Mouse (Mus musculus): ENCODE measurements around the gene Emc3. TPM values are rescaled to one million over a fixed set of nuclear protein-coding genes. Genes with fewer than 3 reads are reported as not detected.

The Emc3 gene
- total RNA-seq (2021), result 10 to 100 TPM; 57.9 to 61.2 TPM
- long read RNA-seq, experiment 1, transcript Emc3-201 (8 exons, 1,985 nt), result major isoform, 69 of 78 reads
- long read RNA-seq, experiment 1, partial matches to known transcripts, result 1 of 78 reads
- long read RNA-seq, experiment 1, other reads (novel, unspliced or antisense), result 8 of 78 reads
- long read RNA-seq, experiment 2, transcript Emc3-201 (8 exons, 1,985 nt), result major isoform, 44 of 48 reads
- long read RNA-seq, experiment 2, partial matches to known transcripts, result 1 of 48 reads
- long read RNA-seq, experiment 2, other reads (novel, unspliced or antisense), result 2 of 48 reads

DNA sequence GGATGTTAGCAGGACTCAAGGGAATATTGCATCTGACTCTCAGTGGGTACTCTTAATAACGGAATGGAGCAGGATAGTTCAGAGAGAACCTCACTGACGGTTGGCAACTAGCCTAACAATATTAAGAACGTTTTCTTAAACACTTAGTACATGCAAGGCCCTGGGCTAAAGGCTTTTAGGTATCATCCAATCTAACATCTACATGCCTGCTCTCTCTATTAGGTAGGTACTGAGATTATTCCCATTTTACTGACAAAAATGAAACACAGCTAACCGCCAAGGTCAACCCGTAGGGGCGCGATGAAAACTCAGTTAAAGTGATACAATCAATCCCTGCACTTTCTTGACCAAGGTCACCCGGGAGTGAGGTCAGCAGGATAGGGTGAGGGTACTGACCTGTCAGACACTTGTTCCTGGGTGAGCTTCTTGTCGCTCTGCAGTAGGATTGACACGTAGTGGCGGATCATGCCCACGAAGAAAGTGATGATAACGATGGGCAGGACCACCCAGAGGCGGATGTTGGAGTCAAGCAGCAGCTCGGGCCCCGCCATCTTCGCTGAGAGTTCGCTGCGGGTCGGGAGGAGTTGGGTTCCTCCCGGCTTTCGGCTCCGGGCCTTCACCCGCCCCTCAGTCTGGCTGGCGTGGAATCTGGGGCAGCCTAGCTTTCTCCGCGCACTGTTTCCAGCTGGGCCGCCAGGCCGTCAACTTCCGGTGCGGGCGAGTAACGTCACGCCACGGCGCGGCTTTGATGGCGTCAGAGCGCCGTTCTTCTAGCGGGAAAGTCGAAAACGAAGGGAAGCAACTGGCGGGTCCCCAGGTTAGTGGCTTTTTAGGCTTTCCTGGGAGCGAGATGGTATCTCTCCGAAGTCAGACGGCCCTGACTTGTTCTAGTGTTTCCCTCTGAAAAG is at the start of gene Emc3, which contains the start of gene Fancd2:
Gene Emc3, minus strand, starts transcription at position 721 of the 908 bp plus-strand sequence.
Gene Fancd2, plus strand, starts transcription at position 751 of the 908 bp plus-strand sequence.
- peak; percentile 90 to 97 for DNase-seq

DNA sequence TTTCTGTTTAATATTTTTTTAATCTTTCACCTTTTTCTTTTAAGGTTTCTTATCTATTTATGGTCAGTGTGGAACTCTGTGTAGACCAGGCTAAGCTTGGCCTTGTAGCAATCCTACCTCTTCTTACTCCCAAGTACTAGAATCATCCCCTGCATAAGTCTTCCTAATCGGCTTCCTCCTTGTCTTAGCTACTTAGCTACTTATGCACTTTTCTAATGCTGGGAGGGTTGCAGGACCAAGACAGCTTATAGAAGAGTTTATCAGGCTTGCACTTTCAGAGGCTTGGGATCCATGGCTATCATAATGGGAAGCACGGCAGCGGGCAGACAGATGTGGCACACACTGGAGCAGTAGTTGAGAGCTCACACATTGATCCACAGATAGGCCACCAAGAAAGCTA is 47.9 kb upstream of the Emc3 start:
- no peak for DNase-seq

DNA sequence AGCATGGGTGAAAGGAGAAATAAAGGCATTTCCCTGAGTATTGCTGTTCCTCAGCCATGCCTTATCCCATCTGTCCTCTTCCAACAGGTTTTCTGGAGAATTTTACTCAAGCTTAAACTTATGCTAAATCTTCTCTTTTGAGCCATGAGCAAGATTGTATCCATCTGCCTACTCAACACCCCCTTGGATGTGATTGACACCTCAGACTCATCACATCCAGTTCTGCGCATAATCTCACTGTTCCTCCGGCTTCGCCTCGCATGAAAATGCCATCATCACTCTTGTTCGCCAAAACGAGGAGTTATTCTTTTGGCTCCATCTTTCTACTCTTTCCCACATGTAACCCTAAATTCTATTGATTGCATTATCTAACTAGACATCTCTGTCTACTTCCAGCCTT is 44.6 kb upstream of the Emc3 start:
- DNase-seq, result no peak

DNA sequence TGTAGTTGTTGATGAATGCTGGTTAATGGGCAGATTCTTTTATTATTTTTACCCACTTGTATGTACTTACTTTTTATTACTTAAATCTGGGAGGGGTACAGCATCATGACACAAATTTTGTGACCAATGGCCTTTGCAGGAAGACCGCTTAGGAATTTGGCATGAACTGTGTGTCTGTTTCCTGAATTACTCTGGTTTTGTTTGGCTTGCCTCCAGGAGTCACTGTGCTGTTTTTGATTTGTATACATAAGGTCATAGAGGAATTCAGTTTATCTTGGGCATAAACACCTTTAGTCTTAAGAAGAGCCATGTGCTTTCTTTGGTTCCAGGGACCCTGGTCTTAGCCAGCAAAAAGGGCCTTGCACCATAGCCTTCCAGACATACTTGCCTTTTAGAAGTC is 33.1 kb upstream of the Emc3 start:
- no peak for DNase-seq

DNA sequence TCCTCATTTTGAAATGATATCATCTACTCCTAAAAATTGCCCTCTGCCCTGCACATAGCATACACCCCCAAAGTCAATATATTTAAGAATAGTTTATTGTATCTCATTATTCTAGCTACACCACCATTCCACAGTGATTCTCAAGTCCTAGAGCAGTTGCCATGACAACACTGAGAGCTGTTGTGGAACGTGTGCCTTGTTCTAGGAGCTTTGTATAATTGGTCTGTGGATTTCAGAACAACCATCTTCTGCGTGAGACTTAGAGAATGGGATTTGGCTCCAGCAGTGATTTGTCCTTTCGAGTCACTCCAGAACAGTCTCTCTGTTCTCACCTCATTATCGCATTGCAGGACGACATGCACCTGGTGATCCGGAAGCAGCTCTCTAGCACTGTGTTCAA is 28.3 kb upstream of the Emc3 start:
- DNase-seq, result no peak

DNA sequence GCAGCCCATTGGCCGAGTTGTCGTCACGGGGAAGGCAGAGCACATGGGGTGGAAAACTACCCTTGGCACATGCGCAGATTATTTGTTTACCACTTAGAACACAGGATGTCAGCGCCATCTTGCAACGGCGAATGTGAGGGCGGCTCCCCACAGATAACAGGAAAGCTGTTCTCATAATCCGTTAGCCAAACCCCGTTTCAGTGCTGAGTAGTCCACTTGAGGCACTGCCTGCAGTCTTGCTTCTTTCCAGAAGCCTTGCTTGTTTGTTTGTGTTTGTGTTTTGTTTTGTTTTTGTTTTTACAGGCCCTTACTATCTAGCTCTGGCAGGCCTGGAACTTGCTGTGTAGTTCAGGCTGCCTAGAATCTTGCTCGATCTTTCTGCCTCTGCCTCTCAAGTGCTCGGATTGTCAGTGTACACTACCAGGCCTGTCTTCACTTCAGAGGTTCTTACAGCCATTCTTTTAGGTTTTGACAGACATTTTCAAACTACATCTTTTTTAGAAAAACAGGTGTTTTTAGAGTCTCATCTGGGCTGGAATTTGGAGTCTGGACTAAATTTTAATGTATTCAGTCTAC is 12.5 kb upstream of the Emc3 start:
- DNase-seq, result no peak

DNA sequence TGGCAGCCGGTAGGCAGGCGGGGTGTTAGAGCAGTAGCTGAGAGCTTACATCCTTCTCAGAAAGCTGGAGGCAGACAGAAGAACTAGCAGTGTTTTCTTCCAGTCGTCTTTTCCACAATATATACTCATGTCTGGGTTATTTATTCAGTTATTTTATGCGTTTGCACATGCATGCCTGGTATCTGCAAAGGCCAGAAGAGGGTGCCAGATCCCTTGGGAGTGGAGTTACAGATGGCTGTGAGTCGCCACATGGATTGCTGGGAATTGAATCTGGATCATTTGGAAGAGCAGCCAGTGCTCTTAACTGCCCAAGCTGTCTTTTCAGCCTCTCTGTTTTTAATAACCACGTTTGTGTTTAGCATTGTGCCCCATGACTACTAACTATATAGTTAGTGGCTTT is 10.2 kb upstream of the Emc3 start:
- DNase-seq, result no peak

DNA sequence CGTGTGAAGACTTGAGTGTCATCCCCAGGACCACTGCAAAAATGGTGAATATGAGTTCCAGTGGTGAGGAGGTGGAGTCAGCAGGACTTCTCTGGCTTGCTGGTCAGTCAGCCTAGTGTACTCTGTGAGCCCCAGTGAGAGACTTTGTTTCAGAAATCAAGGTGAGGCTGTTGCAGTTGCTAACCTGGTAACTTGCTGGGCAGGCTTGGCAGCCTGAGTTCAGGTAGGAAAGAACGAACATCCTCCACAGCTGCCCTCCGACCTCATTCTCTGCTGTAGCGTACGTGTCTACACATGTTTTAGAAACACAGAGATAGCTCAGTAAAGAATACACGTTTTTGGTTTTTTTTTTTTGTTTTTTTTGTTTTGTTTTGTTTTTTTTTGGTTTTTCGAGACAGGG is 3.4 kb upstream of the Emc3 start:
- DNase-seq, result no peak

DNA sequence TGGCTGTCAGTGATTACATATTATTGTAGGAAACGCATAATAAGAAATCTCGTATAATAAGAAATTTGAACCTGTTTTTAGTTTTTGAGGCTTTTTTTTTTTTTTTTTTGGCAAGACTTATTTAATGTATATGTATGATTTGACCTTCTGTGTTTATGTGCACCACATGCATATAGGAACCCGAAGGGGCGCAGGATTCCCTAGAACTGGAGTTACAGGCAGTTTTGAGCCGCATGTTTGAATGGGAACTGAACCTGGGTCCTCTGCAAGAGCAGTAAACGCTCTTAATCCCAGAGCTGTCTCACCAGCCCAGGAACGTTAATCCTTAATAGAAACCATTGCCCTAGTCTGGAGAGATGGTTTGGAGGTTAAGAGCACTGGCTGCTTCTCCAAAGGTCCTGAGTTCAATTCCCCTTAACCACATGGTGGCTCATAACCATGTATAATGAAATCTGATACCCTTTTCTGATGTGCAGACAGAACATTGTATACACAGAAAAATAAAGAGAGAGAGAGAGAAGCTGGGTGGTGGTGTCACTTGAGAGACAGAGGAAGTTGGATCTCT is 470 bp upstream of the Emc3 start:
- no peak for DNase-seq

DNA sequence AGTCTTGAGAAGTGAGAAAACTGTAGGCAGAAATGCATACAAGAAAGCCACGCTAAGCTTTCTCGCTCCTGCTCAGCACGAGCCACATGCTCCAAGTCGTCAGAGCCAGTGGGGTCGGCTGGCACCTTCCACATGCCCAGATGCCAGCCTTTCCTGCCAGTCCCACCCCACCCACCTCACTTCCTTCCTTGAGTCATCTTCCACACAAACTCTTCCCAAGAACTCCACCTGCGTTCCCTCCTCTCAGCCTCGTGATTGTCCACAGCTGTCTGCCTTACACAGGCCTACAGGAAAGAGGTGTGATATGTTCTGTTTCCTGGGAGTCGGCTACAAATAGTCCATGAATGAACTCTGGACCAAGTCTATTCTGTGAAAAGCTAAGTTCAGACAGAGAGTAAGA is 8.0 kb downstream of the Emc3 start:
- no peak for DNase-seq

DNA sequence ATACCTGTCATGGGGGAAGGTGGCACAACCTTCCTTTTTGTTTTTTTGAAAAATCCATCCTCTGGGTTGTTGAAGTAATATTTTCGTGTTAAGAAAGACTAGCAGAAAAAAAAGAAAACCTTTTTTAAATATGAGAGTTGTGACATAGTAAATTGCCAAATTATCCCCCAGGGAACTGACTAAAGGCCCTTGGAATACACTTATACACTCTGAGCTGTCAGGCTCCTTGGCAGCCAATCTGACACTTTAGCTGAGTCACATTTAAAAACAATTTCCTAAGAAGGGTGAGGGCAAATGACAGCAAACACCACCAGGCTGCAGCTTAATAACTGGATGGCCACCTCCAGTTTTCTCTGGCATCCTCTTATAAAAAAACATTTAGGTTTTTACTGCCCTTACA is 9.1 kb downstream of the Emc3 start:
- DNase-seq, result peak in 1 of 2 experiments; percentile 21

DNA sequence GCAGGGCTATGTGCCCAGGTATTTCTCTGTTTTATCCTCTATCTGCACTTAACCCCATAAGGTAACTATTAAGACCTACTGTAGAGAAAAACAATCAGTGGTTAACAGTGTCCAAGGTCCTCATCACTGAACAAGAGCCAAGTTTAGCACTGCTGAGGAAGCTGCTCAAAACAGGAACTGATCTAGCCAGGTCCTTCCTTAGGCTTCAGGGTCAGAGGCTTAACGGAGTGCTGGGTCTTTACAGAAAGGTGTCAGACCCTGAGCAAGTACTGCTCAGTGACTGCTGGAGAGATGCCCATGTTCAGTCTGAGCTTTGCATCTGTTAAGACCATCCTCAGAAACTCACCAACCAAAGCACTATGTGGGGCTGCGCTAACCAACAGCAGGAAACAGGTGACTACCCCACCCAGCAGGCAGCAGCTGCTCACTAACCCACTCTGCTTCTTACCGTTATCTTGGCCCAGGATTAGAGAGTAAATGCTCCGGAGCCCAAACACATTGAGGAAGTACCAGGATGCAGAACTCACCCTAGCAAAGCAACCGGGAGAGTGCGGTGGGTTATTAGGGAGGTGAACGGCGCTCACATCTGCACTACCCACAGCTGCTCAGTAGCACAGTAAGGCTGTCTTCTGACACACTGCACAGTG is 13.9 kb downstream of the Emc3 start:
- DNase-seq, result no peak

DNA sequence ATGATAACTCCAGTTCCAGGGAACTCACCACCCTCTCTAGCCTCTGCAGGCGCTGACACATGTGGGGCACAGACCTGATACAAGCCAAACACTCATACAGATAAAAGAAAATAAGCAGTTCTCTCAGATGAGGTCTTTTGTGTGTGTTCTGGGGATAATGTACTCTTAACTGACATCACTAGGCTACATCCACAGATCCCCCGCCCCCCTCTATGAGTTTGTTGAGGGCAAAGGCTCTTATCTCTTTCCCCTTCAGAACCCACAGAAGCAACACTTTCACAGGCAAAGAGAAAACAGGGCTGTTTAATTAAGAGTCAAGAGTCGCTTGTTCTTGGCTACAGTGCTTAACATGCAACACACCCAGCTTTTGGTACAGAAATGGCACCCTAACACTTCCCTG is 16.9 kb downstream of the Emc3 start:
- no peak for DNase-seq

DNA sequence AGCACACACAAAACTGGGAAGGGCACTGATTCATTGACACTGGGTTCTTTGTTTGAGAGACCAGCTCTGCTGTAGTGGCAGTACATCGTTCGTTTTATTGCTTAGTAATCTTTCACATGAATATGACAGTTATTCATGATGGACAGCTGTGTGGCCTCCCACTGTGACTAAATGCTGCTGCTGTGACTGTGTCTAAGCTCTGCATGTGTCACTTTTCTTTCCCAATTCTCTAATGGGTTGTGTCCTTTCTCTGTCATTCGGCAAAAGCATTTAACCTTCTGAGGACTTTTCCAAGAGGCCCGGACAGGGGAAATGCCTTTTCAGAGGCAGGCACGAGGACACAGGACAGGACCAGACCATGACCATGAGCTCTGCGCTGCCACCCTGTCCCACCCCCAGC is 17.5 kb downstream of the Emc3 start:
- no peak for DNase-seq

DNA sequence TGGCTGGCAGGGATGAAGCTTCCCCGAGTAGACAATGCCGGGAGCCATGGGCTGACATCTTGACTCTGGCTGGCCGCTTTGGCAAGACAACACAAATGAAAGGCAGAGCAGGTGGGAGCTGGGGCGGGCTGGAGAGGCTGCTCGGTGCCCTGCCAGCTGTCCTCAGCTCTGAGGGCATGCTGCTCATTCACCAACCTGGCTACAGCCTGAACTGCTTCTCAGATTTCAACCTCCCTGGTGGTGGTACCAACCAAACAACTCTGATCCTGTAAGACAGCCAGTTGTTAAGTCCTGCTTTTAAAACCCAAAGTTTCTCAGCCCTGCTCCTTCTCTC is 22.5 kb downstream of the Emc3 start:
- peak in 1 of 2 experiments; percentile 28 for DNase-seq

DNA sequence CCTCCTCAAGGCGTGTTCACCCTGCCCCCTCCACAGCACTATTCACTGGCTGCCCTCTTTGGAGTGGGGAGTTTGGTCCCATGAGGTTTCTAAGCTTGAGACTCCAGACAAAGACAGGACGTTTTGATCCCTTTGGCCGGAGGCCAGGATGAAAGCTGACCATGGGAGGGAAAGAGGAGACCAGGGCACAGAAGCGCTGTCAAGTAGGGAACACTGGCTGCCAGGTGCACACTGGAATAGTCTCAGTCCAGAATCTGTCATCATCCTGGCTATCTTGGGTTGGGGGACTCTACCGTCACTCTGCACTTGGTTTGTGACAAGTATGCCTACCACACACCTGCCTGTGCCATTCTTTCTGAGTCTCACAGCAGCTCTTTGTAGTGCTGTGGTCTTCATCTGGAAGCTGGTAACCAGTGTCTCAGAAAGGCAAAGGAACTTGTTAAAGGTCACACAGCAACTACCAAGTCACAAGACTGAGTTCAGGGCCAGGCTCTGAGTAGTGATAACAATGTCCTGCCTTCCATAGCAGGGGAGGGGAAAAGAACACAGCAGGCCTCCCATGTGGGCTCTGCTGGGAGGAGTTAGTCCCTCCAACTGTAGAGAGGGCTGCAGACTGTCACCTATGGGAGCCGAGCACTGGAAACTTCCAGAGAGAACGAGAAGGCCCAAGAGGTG is 23.0 kb downstream of the Emc3 start:
- DNase-seq, result peak in 1 of 2 experiments; percentile 28

DNA sequence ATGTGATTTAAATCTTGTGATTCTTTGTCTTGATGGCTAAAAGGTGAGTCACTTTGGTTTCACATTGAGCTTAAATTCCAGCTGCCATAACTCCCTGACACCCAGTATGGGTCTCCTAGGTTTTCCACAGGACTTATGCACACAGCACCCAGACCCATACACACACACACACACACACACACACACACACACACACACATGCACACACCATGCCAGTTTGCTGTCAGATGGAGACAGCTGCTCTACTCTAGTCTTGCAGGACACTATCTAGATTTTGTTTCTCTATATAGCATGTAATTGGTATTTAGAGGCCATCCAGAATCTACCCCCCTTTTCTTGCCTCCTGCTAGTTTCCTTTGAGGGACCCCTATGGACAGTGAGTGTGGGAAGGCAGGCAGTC is 24.3 kb downstream of the Emc3 start:
- no peak for DNase-seq

DNA sequence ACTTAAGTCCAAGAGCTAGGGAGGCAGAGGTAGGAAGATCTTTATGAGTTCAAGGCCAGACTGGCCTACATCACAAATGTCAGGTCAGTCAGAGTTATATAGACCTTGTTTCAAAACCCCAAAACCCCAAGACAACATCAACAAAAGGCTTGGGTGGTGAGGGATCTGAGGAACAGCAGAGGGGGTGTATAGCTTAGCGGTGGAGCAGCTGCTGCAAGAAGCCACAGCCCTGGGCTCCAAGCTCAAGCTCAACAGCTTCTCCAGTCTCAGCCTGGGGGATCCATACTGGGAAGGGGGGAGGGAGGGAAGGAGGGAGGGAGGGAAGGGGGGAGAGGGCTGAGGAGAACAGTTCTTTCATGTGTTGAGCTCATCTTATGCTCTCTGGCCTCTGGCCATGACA is 25.8 kb downstream of the Emc3 start:
- DNase-seq, result no peak

DNA sequence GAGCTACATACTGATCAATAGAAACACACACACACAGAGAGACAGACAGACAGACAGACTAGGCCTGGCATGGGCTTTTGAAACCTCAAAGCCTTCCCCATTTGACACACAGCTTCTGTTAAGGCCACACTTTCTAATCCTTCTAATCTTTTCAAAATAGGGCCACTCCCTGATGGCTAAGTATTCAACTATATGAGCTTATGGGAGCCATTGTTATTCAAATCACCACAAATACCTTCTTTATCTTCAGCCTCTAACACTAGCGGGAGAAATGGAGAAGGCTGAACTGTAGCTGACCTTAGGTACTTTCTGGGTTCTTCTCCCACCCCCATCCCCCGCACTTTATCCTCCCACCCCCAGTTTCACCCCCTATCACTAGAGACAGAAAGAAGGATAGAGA is 28.7 kb downstream of the Emc3 start:
- DNase-seq, result no peak

DNA sequence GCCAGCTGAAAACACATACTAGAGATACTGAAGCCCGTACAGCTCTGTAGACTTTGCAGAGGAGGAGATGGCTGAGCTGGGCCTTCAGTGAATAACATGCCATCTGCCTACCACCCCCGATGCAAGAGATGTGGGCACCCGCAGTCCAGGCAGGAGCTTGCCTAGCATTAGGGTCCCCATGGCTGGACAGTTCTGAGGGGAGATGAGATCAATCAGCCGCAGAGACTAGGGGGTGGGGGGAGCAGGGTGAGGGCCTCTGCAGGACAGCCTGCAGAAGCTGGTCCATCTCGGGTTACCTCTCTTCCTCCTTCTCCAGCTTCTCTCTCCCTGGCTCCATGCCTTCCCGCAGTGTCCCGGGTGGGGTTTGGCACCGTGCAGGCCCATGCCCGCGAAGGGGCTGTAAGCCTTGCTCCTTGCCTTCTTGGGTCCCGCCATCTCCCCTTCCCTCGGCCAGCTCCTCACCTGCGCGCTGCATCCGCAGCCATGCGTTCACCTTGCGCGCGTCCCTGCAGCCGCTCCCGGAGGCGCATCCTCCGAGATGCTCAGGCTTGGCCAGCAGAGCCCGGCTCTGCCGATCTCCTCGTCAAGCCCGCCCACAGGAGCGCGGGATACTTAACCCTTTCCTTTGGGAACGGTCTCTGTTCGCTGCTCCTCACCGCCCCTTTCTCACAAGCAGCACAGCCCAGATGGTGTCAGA is 29.9 kb downstream of the Emc3 start, which contains the start of gene Prrt3:
Gene Prrt3, minus strand, starts transcription at position 544 of the 697 bp plus-strand sequence.
- DNase-seq, result no peak

DNA sequence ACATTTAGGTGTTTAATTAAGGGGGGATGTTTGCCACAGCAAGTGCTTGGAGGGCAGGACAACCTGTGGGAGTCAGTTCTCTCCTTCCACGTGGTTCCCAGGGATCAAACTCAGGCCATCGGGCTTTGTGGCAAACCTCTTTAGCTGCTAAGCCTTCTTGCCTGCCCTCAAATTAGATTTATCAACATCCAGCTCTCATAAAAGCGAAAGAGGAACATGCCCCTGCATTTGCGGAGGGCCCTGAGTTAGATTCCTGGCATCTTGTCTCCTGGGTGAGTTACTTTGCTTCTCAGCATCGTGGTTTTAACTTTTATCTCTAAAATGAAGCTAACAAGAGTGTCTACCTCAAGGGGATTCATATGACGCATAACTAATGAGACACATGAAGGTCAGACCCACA is 32.1 kb downstream of the Emc3 start:
- no peak for DNase-seq
